Mouse (Mus musculus) embryonic facial prominence, embryonic 11.5 days (tissue): ENCODE data around the gene Sap18. TPM values are rescaled to one million over a fixed set of nuclear protein-coding genes. Genes with fewer than 3 reads are reported as not detected.

Experiments used
- ATAC-seq: fragments of 200-750 bp; cut with Nextera tagmentation; replicated peaks from 2 replicates; pipeline ENCODE4 v1.8.0; 2017; ENCODE audit warnings: low read depth; ENCODE audit not compliant: insufficient number of reproducible peaks, low FRiP score, low TSS enrichment
- DNase-seq: peaks from one replicate; pipeline ENCODE4 v3.0.0-alpha.2; 2015; ENCODE audit warnings: low spot score
- H3K27ac ChIP-seq: fragments of 300-500 bp; sonication (generic); replicated peaks from 2 replicates; pipeline ENCODE4 v1.5.1; 2014; ENCODE audit warnings: mild to moderate bottlenecking, low read depth, low read length, control low read depth
- H3K27me3 ChIP-seq: fragments of 300-500 bp; sonication (generic); 2 replicates; pipeline ENCODE4 v1.6.1; 2014; ENCODE audit warnings: mild to moderate bottlenecking, low read length, moderate library complexity, mixed read lengths; ENCODE audit not compliant: control insufficient read depth, insufficient read depth
- H3K36me3 ChIP-seq: fragments of 300-500 bp; sonication (generic); replicated peaks from 2 replicates; pipeline ENCODE4 v1.6.1; 2014; ENCODE audit warnings: low read depth, mild to moderate bottlenecking, low read length, moderate library complexity, mixed read lengths; ENCODE audit not compliant: control insufficient read depth, insufficient read depth
- H3K4me1 ChIP-seq: fragments of 300-500 bp; sonication (generic); 2 replicates; pipeline ENCODE4 v1.6.1; 2014; ENCODE audit warnings: low read length, mixed read lengths; ENCODE audit not compliant: control insufficient read depth, insufficient read depth
- H3K4me2 ChIP-seq: fragments of 300-500 bp; sonication (generic); 2 replicates; pipeline ENCODE4 v1.6.1; 2014; ENCODE audit warnings: low read depth, mild to moderate bottlenecking, control low read depth, low read length, moderate library complexity
- H3K4me3 ChIP-seq: fragments of 300-500 bp; sonication (generic); 2 replicates; pipeline ENCODE4 v1.5.1; 2014; ENCODE audit warnings: low read depth, low read length, control low read depth
- H3K9ac ChIP-seq: fragments of 300-500 bp; sonication (generic); replicated peaks from 2 replicates; pipeline ENCODE4 v1.6.1; 2014; ENCODE audit warnings: mild to moderate bottlenecking, control low read depth, low read length
- H3K9me3 ChIP-seq: fragments of 300-500 bp; sonication (generic); replicated peaks from 2 replicates; pipeline ENCODE4 v1.6.1; 2016; ENCODE audit warnings: mild to moderate bottlenecking, low read length, inconsistent platforms, mixed read lengths; ENCODE audit not compliant: control insufficient read depth
- WGBS: fragments of 180-500 bp; shearing (Covaris S2); extraction: QIAGEN DNeasy Blood & Tissue Kit; methylation state at CpG from one replicate; pipeline ENCODE4 v1.1.7; 2014; 5-methylcytosine and 5-hydroxymethylcytosine counted together
- polyA plus RNA-seq: library from polyadenylated mRNA; unstranded; fragments of >200 nt; fragmentation: Nextera tagmentation; extraction: Ambion mirVana; gene quantifications from 2 replicates; pipeline ENCODE4 v1.2.1, GENCODE M21; 2014

Sap18 gene
- polyA plus RNA-seq, 1 experiment from 2014 or later: 23.3 TPM

GRCm38 (mm10) chr14:57760447-57761412, 37.2 kb upstream of the Sap18 start:
- Histone ChIP-seq H3K9me3 (no peaks in the 10 kb centered on the region), H3K27ac (no peak overlapping the region), H3K4me2 (no peak overlapping the region), H3K9ac (no peak overlapping the region), H3K36me3 (no peaks in the 10 kb centered on the region), H3K27me3 (no peaks in the 10 kb centered on the region), H3K4me3 (no peak overlapping the region), H3K4me1 (no peaks in the 10 kb centered on the region)
- ATAC-seq (no peak), DNase-seq (no peak)
- 55% methylated on average over 10 of the region's 10 CpGs for WGBS

DNA sequence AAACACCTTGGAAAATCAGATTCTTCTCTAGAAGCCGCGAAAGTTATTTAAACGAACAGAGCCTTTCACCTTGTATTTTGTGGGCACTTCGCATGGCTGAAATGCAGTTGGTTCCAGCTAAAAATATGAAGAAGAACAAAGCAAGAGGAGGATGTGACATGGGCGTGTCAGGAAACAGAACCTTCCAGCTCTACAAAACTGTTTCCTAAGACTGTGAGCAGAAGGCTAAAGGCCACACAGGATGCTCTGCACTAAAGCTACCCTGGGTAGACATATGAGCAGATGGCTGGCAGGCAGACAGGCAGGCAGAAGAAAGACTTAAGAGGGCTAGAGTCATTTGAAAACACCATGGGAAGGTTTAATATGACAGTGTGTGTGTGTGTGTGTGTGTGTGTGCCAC, 28.9 kb upstream of the Sap18 start:
- ATAC-seq: no peak
- 94% methylated on average over 5 of the region's 5 CpGs for WGBS
- Histone ChIP-seq H3K36me3 (no peaks in the 10 kb centered on the region), H3K27ac (no peak overlapping the region), H3K4me1 (no peaks in the 10 kb centered on the region), H3K9ac (no peak overlapping the region), H3K4me2 (no peak overlapping the region), H3K4me3 (no peak overlapping the region), H3K27me3 (no peaks in the 10 kb centered on the region), H3K9me3 (no peaks in the 10 kb centered on the region)
- no peak for DNase-seq

DNA sequence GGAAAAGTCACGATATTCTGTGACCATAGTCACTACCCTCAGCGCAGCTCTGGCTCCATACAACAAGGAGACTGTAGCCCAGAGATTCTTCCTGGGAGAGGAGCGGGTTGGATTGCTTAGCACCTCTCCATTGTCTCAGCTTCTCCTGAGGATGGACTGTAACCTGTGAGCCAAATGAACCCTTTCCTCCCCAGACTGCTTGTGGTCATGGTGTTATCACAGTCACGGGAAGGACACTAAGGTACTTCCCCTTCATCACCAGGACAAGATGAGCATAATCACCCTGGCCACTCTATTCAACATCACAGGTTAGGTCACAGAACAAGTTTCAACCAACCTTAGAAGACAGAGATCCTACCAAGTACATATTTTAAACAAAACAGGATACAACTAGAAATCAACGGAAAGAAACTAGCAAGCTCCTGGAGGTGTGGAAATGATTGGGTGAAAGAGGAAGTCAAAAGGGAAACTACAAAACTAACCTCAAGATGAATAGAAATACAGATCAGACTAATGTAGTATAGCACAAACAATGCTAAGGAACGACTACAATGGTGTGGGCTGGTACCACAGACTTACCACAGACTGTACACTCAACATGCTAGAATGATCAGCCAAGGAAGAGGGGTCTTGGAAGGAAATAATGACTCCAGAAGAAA, 25.7 kb upstream of the Sap18 start:
- no peaks in the 10 kb centered on the region for H3K36me3 ChIP-seq
- no peaks in the 10 kb centered on the region for H3K9me3 ChIP-seq
- H3K4me3 ChIP-seq: no peak overlapping the region
- no peaks in the 10 kb centered on the region for H3K4me1 ChIP-seq
- WGBS: 82% methylated on average over 6 of the region's 6 CpGs
- no peaks in the 10 kb centered on the region for H3K27me3 ChIP-seq
- DNase-seq (no peak), ATAC-seq (no peak)
- H3K27ac ChIP-seq: no peak overlapping the region
- H3K4me2 ChIP-seq: no peak overlapping the region
- H3K9ac ChIP-seq: no peak overlapping the region

GRCm38 (mm10) chr14:57787406-57787805, 10.6 kb upstream of the Sap18 start:
- Histone ChIP-seq H3K4me2 (no peak overlapping the region), H3K9ac (no peak overlapping the region), H3K9me3 (no peaks in the 10 kb centered on the region), H3K27ac (no peak overlapping the region), H3K27me3 (no peaks in the 10 kb centered on the region), H3K4me1 (no peaks in the 10 kb centered on the region), H3K36me3 (no peaks in the 10 kb centered on the region), H3K4me3 (no peak overlapping the region)
- DNase-seq: no peak
- no peak for ATAC-seq
- 65% methylated on average over 4 of the region's 4 CpGs for WGBS

GRCm38 (mm10) chr14:57789311-57789710, 8.7 kb upstream of the Sap18 start:
- H3K27ac ChIP-seq: no peak overlapping the region
- WGBS: 72% methylated on average over 2 of the region's 2 CpGs
- no peak overlapping the region for H3K4me2 ChIP-seq
- H3K9me3 ChIP-seq: no peaks in the 10 kb centered on the region
- no peak overlapping the region for H3K4me3 ChIP-seq
- no peaks in the 10 kb centered on the region for H3K36me3 ChIP-seq
- DNase-seq: no peak
- no peaks in the 10 kb centered on the region for H3K27me3 ChIP-seq
- H3K9ac ChIP-seq: no peak overlapping the region
- ATAC-seq: no peak
- H3K4me1 ChIP-seq: no peaks in the 10 kb centered on the region

- Histone ChIP-seq H3K4me1 (no peaks in the 10 kb centered on the region), H3K27ac (no peak overlapping the region), H3K4me2 (no peak overlapping the region), H3K27me3 (no peaks in the 10 kb centered on the region), H3K4me3 (no peak overlapping the region), H3K36me3 (no peaks in the 10 kb centered on the region), H3K9me3 (no peaks in the 10 kb centered on the region), H3K9ac (no peak overlapping the region)
- DNase-seq: no peak
- ATAC-seq: no peak
- WGBS: 90% methylated on average over 9 of the region's 9 CpGs
Observed at GRCm38 (mm10) chr14:57789759-57790158, 8.2 kb upstream of the Sap18 start.

- no peak overlapping the region for H3K27ac ChIP-seq
- H3K4me3 ChIP-seq: no peak overlapping the region
- H3K4me2 ChIP-seq: no peak overlapping the region
- H3K4me1 ChIP-seq: no peaks in the 10 kb centered on the region
- H3K9ac ChIP-seq: no peak overlapping the region
- H3K36me3 ChIP-seq: no peaks in the 10 kb centered on the region
- WGBS: 89% methylated on average over 4 of the region's 4 CpGs
- H3K27me3 ChIP-seq: no peaks in the 10 kb centered on the region
- no peaks in the 10 kb centered on the region for H3K9me3 ChIP-seq
- DNase-seq (no peak), ATAC-seq (no peak)
Observed at GRCm38 (mm10) chr14:57791171-57791570, 6.8 kb upstream of the Sap18 start.

GRCm38 (mm10) chr14:57797551-57797950, 429 bp upstream of the Sap18 start:
- DNase-seq (no peak), ATAC-seq (peak; percentile 61)
- Histone ChIP-seq H3K36me3 (peaks cover under 1% of the 10 kb centered on the region), H3K4me1 (no peaks in the 10 kb centered on the region; the same call in 1 of the 2 replicates), H3K4me3 (peak overlapping the region; percentile 80), H3K9me3 (no peaks in the 10 kb centered on the region), H3K27me3 (no peaks in the 10 kb centered on the region), H3K4me2 (peak overlapping the region; percentile 40), H3K27ac (no peak overlapping the region), H3K9ac (0 out of 2 replicates have a peak overlapping the region, but pooled peaks have one; percentile 19)
- 12% methylated on average over 7 of the region's 7 CpGs for WGBS
